ENCODE assay signal across 23 mouse cellular contexts in genomic region chr13:89117551-89117950, GRCm38 (mm10).
DNase-seq lines count a peak whose midpoint lies in the region; ATAC-seq and TF ChIP-seq lines count a peak whose summit lies in the region.
"Had no signal": no experiment of that assay in that cellular context is flagged by ENCODE, and none has a peak within 500 bp of the region (broad histone marks: within the 10 kb centered on the region; RNA-seq: fewer than 3 reads in every experiment).

No protein-coding gene starts in this region.

- H3K9ac ChIP-seq in forebrain, embryonic 16.5 days (replicated peaks; ENCODE audit: low read depth, low read length): no peak overlapping the region
- no peak overlapping the region for H3K9ac ChIP-seq in forebrain, embryonic 11.5 days (ENCODE audit: low read length)
- H3K9ac ChIP-seq in midbrain, embryonic 12.5 days (replicated peaks): no peak overlapping the region
- H3K9ac ChIP-seq in midbrain, embryonic 15.5 days: no peak overlapping the region
- H3K9ac ChIP-seq: heart, embryonic 15.5 days; limb, embryonic 12.5 days; liver, postnatal 0 days had no signal

- H3K36me3 ChIP-seq in forebrain, embryonic 16.5 days (ENCODE audit: control insufficient read depth, insufficient read depth): no peaks in the 10 kb centered on the region
- H3K36me3 ChIP-seq in forebrain, embryonic 11.5 days (ENCODE audit: control insufficient read depth, insufficient read depth, low read length): no peaks in the 10 kb centered on the region
- no peaks in the 10 kb centered on the region for H3K36me3 ChIP-seq in midbrain, embryonic 12.5 days
- H3K36me3 ChIP-seq in midbrain, embryonic 10.5 days: no peaks in the 10 kb centered on the region
- no peaks in the 10 kb centered on the region for H3K36me3 ChIP-seq in midbrain, embryonic 15.5 days (replicated peaks)
- H3K36me3 ChIP-seq: embryonic facial prominence, embryonic 10.5 days; heart, embryonic 15.5 days; limb, embryonic 12.5 days had no signal

- H3K9me3 ChIP-seq in forebrain, embryonic 16.5 days (ENCODE audit: control insufficient read depth, low read length): no peaks in the 10 kb centered on the region
- no peaks in the 10 kb centered on the region for H3K9me3 ChIP-seq in forebrain, embryonic 11.5 days (ENCODE audit: control insufficient read depth, low read length)
- no peaks in the 10 kb centered on the region for H3K9me3 ChIP-seq in midbrain, embryonic 12.5 days
- H3K9me3 ChIP-seq in midbrain, embryonic 10.5 days (replicated peaks): no peaks in the 10 kb centered on the region
- no peaks in the 10 kb centered on the region for H3K9me3 ChIP-seq in midbrain, embryonic 15.5 days
- H3K9me3 ChIP-seq: embryonic facial prominence, embryonic 10.5 days; heart, embryonic 15.5 days; limb, embryonic 12.5 days; megakaryocyte, embryonic 14.5 days had no signal

- no peaks in the 10 kb centered on the region for H3K27me3 ChIP-seq in forebrain, embryonic 16.5 days (replicated peaks; ENCODE audit: control insufficient read depth, insufficient read depth, low read length)
- H3K27me3 ChIP-seq in forebrain, embryonic 11.5 days (ENCODE audit: control insufficient read depth, insufficient read depth, low read length): no peaks in the 10 kb centered on the region
- no peaks in the 10 kb centered on the region for H3K27me3 ChIP-seq in midbrain, embryonic 12.5 days
- H3K27me3 ChIP-seq in midbrain, embryonic 10.5 days (ENCODE audit: low read depth, poor library complexity, severe bottlenecking): no peaks in the 10 kb centered on the region
- H3K27me3 ChIP-seq in midbrain, embryonic 15.5 days (replicated peaks): no peaks in the 10 kb centered on the region
- H3K27me3 ChIP-seq: heart, embryonic 15.5 days; limb, embryonic 12.5 days; megakaryocyte, embryonic 14.5 days had no signal

- H3K4me2 ChIP-seq in forebrain, embryonic 16.5 days (ENCODE audit: low read length): no peak overlapping the region
- no peak overlapping the region for H3K4me2 ChIP-seq in forebrain, embryonic 11.5 days (ENCODE audit: low read depth, low read length, severe bottlenecking)
- no peak overlapping the region for H3K4me2 ChIP-seq in midbrain, embryonic 12.5 days (replicated peaks)
- no peak overlapping the region for H3K4me2 ChIP-seq in midbrain, embryonic 15.5 days
- H3K4me2 ChIP-seq: heart, embryonic 15.5 days; limb, embryonic 12.5 days; liver, embryonic 11.5 days had no signal

- DNase-seq in forebrain, embryonic 11.5 days (ENCODE audit: low spot score): no peak
- DNase-seq in midbrain, embryonic 10.5 days (ENCODE audit: low spot score): no peak
- peak; percentile 47 for DNase-seq in brain, embryonic 14.5 days (ENCODE audit: low read depth)
- DNase-seq in heart, postnatal 10 days: no peak
- DNase-seq: adrenal gland, postnatal 36 days; cerebellum, adult 11 months; cerebellum, adult 9-11 months; heart, postnatal 4 days; kidney, adult 8-10 months; kidney, postnatal 25 days; liver, postnatal 0 days; lung, postnatal 36 days; right cerebral cortex, postnatal 25 days; thymus, postnatal 14 days had no signal

- H3K4me3 ChIP-seq in forebrain, embryonic 16.5 days (replicated peaks; ENCODE audit: low read length): no peak overlapping the region
- H3K4me3 ChIP-seq in forebrain, embryonic 11.5 days (ENCODE audit: low read depth, low read length): no peak overlapping the region
- no peak overlapping the region for H3K4me3 ChIP-seq in midbrain, embryonic 12.5 days
- no peak overlapping the region for H3K4me3 ChIP-seq in midbrain, embryonic 10.5 days
- H3K4me3 ChIP-seq in midbrain, embryonic 15.5 days: no peak overlapping the region
- H3K4me3 ChIP-seq: embryonic facial prominence, embryonic 10.5 days; heart, embryonic 15.5 days; limb, embryonic 12.5 days; megakaryocyte, embryonic 14.5 days had no signal

- WGBS in forebrain, embryonic 16.5 days: 49% methylated on average over 2 of the region's 2 CpGs
- 76% methylated on average over 2 of the region's 2 CpGs for WGBS in forebrain, embryonic 11.5 days
- WGBS in midbrain, embryonic 12.5 days: 59% methylated on average over 2 of the region's 2 CpGs
- WGBS in midbrain, embryonic 10.5 days: 83% methylated on average over 2 of the region's 2 CpGs
- WGBS in midbrain, embryonic 15.5 days: 36% methylated on average over 2 of the region's 2 CpGs

- no peak for TF ChIP-seq CTCF in brain, embryonic 14.5 days (IDR thresholded peaks at IDR 0.05; ENCODE audit: borderline replicate concordance, extremely low read depth, insufficient read depth, insufficient read length)

- peak; percentile 40; the same call in 1 of the 2 replicates for ATAC-seq in forebrain, embryonic 16.5 days
- ATAC-seq in forebrain, embryonic 11.5 days (replicated peaks; ENCODE audit: low FRiP score): no peak
- 0 out of 2 replicates have a peak, but pooled peaks have one; percentile 17 for ATAC-seq in midbrain, embryonic 12.5 days (ENCODE audit: low FRiP score, low read depth)
- ATAC-seq in midbrain, embryonic 15.5 days (replicated peaks): peak; percentile 37; the same call in 1 of the 2 replicates
- ATAC-seq: CD4-positive, CD25-positive, alpha-beta regulatory T cell, adult 4 months; liver, postnatal 0 days had no signal

- no peak for TF ChIP-seq POLR2A in brain, embryonic 14.5 days (IDR thresholded peaks at IDR 0.05; ENCODE audit: borderline replicate concordance, extremely low read depth, insufficient read depth, insufficient read length, poor library complexity, severe bottlenecking)

- intact Hi-C loops in heart, postnatal 10 days (cut with DNase I): no loop called here

- H3K4me1 ChIP-seq in forebrain, embryonic 16.5 days (replicated peaks; ENCODE audit: control insufficient read depth, insufficient read depth, low read length): no peaks in the 10 kb centered on the region
- H3K4me1 ChIP-seq in forebrain, embryonic 11.5 days (replicated peaks; ENCODE audit: control insufficient read depth, insufficient read depth, low read length): no peaks in the 10 kb centered on the region
- no peaks in the 10 kb centered on the region for H3K4me1 ChIP-seq in midbrain, embryonic 12.5 days
- H3K4me1 ChIP-seq in midbrain, embryonic 10.5 days: peaks cover 6% of the 10 kb centered on the region
- H3K4me1 ChIP-seq in midbrain, embryonic 15.5 days: 0 out of 2 replicates have a peak, but pooled peaks cover 4% of the 10 kb centered on the region
- H3K4me1 ChIP-seq: embryonic facial prominence, embryonic 10.5 days; heart, embryonic 15.5 days; limb, embryonic 12.5 days; megakaryocyte, embryonic 14.5 days had no signal

- no peak overlapping the region for H3K27ac ChIP-seq in forebrain, embryonic 16.5 days (ENCODE audit: low read length)
- H3K27ac ChIP-seq in forebrain, embryonic 11.5 days (ENCODE audit: low read depth, low read length): no peak overlapping the region
- H3K27ac ChIP-seq in midbrain, embryonic 12.5 days (replicated peaks): no peak overlapping the region
- H3K27ac ChIP-seq in midbrain, embryonic 10.5 days (replicated peaks): no peak overlapping the region
- no peak overlapping the region for H3K27ac ChIP-seq in midbrain, embryonic 15.5 days
- H3K27ac ChIP-seq: embryonic facial prominence, embryonic 10.5 days; heart, embryonic 15.5 days; limb, embryonic 12.5 days had no signal
